Mouse (Mus musculus) lung, embryonic 15.5 days (tissue): ENCODE results near the gene Gm21969. TPM values are rescaled to one million over a fixed set of nuclear protein-coding genes. Genes with fewer than 3 reads are reported as not detected.
A peak's percentile ranks its signal among the peaks of the same experiment; 100 is the strongest.

Experiments
- ATAC-seq: fragments of 200-750 bp; cut with Nextera tagmentation; 2 replicates; pipeline ENCODE4 v1.8.0; 2017; ENCODE audit warnings: moderate number of reproducible peaks, borderline replicate concordance; ENCODE audit not compliant: low FRiP score, low TSS enrichment; ENCODE audit errors: extremely low read depth
- H3K27ac ChIP-seq: fragments of 300-500 bp; sonication (generic); 2 replicates; pipeline ENCODE4 v1.5.1; 2015; ENCODE audit warnings: moderate library complexity, mild to moderate bottlenecking, inconsistent platforms
- H3K27me3 ChIP-seq: fragments of 300-500 bp; sonication (generic); 2 replicates; pipeline ENCODE4 v1.6.1; 2015; ENCODE audit warnings: inconsistent platforms
- H3K36me3 ChIP-seq: fragments of 300-500 bp; sonication (generic); 2 replicates; pipeline ENCODE4 v1.6.1; 2015; ENCODE audit warnings: inconsistent platforms
- H3K4me1 ChIP-seq: fragments of 300-500 bp; sonication (generic); 2 replicates; pipeline ENCODE4 v1.6.1; 2015; ENCODE audit warnings: inconsistent platforms
- H3K4me2 ChIP-seq: fragments of 300-500 bp; sonication (generic); 2 replicates; pipeline ENCODE4 v1.6.1; 2015; ENCODE audit warnings: inconsistent platforms, mild to moderate bottlenecking, moderate library complexity
- H3K4me3 ChIP-seq: fragments of 300-500 bp; sonication (generic); 2 replicates; pipeline ENCODE4 v1.5.1; 2015; ENCODE audit warnings: mild to moderate bottlenecking, inconsistent platforms
- H3K9ac ChIP-seq: fragments of 300-500 bp; sonication (generic); 2 replicates; pipeline ENCODE4 v1.6.1; 2015; ENCODE audit warnings: inconsistent platforms
- H3K9me3 ChIP-seq: fragments of 300-500 bp; sonication (generic); 2 replicates; pipeline ENCODE4 v1.6.1; 2016; ENCODE audit warnings: inconsistent platforms
- WGBS: fragments of 180-500 bp; shearing (Covaris S2); methylation state at CpG from one replicate; pipeline ENCODE4 v1.1.7; 2015; 5-methylcytosine and 5-hydroxymethylcytosine counted together
- polyA plus RNA-seq: library from polyadenylated mRNA; unstranded; fragments of >200 nt; fragmentation: Nextera tagmentation; extraction: Ambion mirVana; gene quantifications from 2 replicates; pipeline ENCODE4 v1.2.1, GENCODE M21; 2015

Gene Gm21969
- polyA plus RNA-seq, 1 experiment from 2014 or later: not detected

- Histone ChIP-seq H3K9me3 (no peaks in the 10 kb centered on the region), H3K4me1 (peaks cover 84% of the 10 kb centered on the region), H3K4me3 (no peak overlapping the region), H3K27me3 (no peaks in the 10 kb centered on the region), H3K4me2 (peak overlapping the region; percentile 52; the same call in 1 of the 2 replicates), H3K9ac (no peak overlapping the region), H3K36me3 (no peaks in the 10 kb centered on the region), H3K27ac (no peak overlapping the region)
- WGBS: 83% methylated on average over 8 of the region's 8 CpGs
- no peak for ATAC-seq
Observed at GRCm38 (mm10) chr4:139578389-139578788, 24.6 kb upstream of the Gm21969 start.

GRCm38 (mm10) chr4:139579003-139579402 lies 24.0 kb upstream of the Gm21969 start:
- 32% methylated on average over 10 of the region's 10 CpGs for WGBS
- Histone ChIP-seq H3K4me3 (no peak overlapping the region), H3K27me3 (no peaks in the 10 kb centered on the region), H3K9ac (no peak overlapping the region), H3K4me2 (peak overlapping the region; percentile 52; the same call in 1 of the 2 replicates), H3K27ac (peak overlapping the region; percentile 95; the same call in 1 of the 2 replicates), H3K36me3 (no peaks in the 10 kb centered on the region), H3K9me3 (no peaks in the 10 kb centered on the region), H3K4me1 (peaks cover 84% of the 10 kb centered on the region)
- no peak for ATAC-seq

- ATAC-seq: no peak
- WGBS: 39% methylated on average over 6 of the region's 6 CpGs
- Histone ChIP-seq H3K4me1 (peaks cover 88% of the 10 kb centered on the region), H3K9me3 (no peaks in the 10 kb centered on the region), H3K4me2 (peak overlapping the region; percentile 52; the same call in 1 of the 2 replicates), H3K9ac (no peak overlapping the region), H3K36me3 (no peaks in the 10 kb centered on the region), H3K27me3 (no peaks in the 10 kb centered on the region), H3K4me3 (no peak overlapping the region), H3K27ac (peak overlapping the region; percentile 95)
Observed at GRCm38 (mm10) chr4:139579466-139579865, 23.5 kb upstream of the Gm21969 start.

GRCm38 (mm10) chr4:139580663-139581336 lies 22.2 kb upstream of the Gm21969 start:
- Histone ChIP-seq H3K4me1 (peaks cover 97% of the 10 kb centered on the region), H3K36me3 (no peaks in the 10 kb centered on the region), H3K27ac (peak overlapping the region; percentile 95), H3K4me2 (peak overlapping the region; percentile 52), H3K9ac (peak overlapping the region; percentile 21), H3K4me3 (peak overlapping the region; percentile 12), H3K9me3 (no peaks in the 10 kb centered on the region), H3K27me3 (no peaks in the 10 kb centered on the region)
- 3% methylated on average over 15 of the region's 15 CpGs for WGBS
- ATAC-seq: peak; percentile 69; the same call in 1 of the 2 replicates

GRCm38 (mm10) chr4:139581427-139582051 lies 21.4 kb upstream of the Gm21969 start:
- Histone ChIP-seq H3K9me3 (no peaks in the 10 kb centered on the region), H3K9ac (peak overlapping the region; percentile 21; the same call in 1 of the 2 replicates), H3K4me2 (peak overlapping the region; percentile 52), H3K36me3 (no peaks in the 10 kb centered on the region), H3K27me3 (no peaks in the 10 kb centered on the region), H3K4me1 (peaks cover 97% of the 10 kb centered on the region), H3K27ac (peak overlapping the region; percentile 95), H3K4me3 (peak overlapping the region; percentile 12)
- 4% methylated on average over 6 of the region's 6 CpGs for WGBS
- peak; percentile 25; the same call in 1 of the 2 replicates for ATAC-seq

GRCm38 (mm10) chr4:139582346-139582745 lies 20.6 kb upstream of the Gm21969 start:
- Histone ChIP-seq H3K27ac (peak overlapping the region; percentile 95), H3K4me2 (no peak overlapping the region), H3K27me3 (no peaks in the 10 kb centered on the region), H3K4me3 (no peak overlapping the region), H3K36me3 (no peaks in the 10 kb centered on the region), H3K4me1 (peaks cover 97% of the 10 kb centered on the region), H3K9ac (no peak overlapping the region), H3K9me3 (no peaks in the 10 kb centered on the region)
- no peak for ATAC-seq
- 70% methylated on average over 6 of the region's 6 CpGs for WGBS

- H3K4me1 ChIP-seq: peaks cover 99% of the 10 kb centered on the region
Observed at GRCm38 (mm10) chr4:139582903-139583302, 20.1 kb upstream of the Gm21969 start.

GRCm38 (mm10) chr4:139583629-139584245 lies 19.2 kb upstream of the Gm21969 start:
- Histone ChIP-seq H3K36me3 (no peaks in the 10 kb centered on the region), H3K9ac (no peak overlapping the region), H3K4me3 (no peak overlapping the region), H3K9me3 (no peaks in the 10 kb centered on the region), H3K27ac (0 out of 2 replicates have a peak overlapping the region, but pooled peaks have one; percentile 14), H3K27me3 (no peaks in the 10 kb centered on the region), H3K4me1 (peaks cover 93% of the 10 kb centered on the region), H3K4me2 (no peak overlapping the region)
- 68% methylated on average over 11 of the region's 11 CpGs for WGBS
- ATAC-seq: no peak

More at GRCm38 (mm10) chr4:139582903-139583302, 20.1 kb upstream of the Gm21969 start:
- Histone ChIP-seq H3K9ac (no peak overlapping the region), H3K4me3 (no peak overlapping the region), H3K27me3 (no peaks in the 10 kb centered on the region), H3K9me3 (no peaks in the 10 kb centered on the region), H3K27ac (peak overlapping the region; percentile 95), H3K36me3 (no peaks in the 10 kb centered on the region), H3K4me2 (no peak overlapping the region)
- no peak for ATAC-seq
- WGBS: 56% methylated on average over 3 of the region's 3 CpGs

GRCm38 (mm10) chr4:139584704-139585103 lies 18.3 kb upstream of the Gm21969 start:
- no peaks in the 10 kb centered on the region for H3K9me3 ChIP-seq
- no peaks in the 10 kb centered on the region for H3K36me3 ChIP-seq
- no peak overlapping the region for H3K4me3 ChIP-seq
- H3K4me2 ChIP-seq: no peak overlapping the region
- H3K9ac ChIP-seq: no peak overlapping the region
- ATAC-seq: no peak
- peaks cover 88% of the 10 kb centered on the region for H3K4me1 ChIP-seq
- peak overlapping the region; percentile 14; the same call in 1 of the 2 replicates for H3K27ac ChIP-seq
- 55% methylated on average over 11 of the region's 11 CpGs for WGBS
- H3K27me3 ChIP-seq: no peaks in the 10 kb centered on the region

GRCm38 (mm10) chr4:139585713-139586112 lies 17.3 kb upstream of the Gm21969 start:
- Histone ChIP-seq H3K4me2 (no peak overlapping the region), H3K9me3 (no peaks in the 10 kb centered on the region), H3K4me3 (no peak overlapping the region), H3K4me1 (peaks cover 85% of the 10 kb centered on the region), H3K27me3 (no peaks in the 10 kb centered on the region), H3K27ac (no peak overlapping the region), H3K9ac (no peak overlapping the region), H3K36me3 (no peaks in the 10 kb centered on the region)
- WGBS: 68% methylated on average over 7 of the region's 7 CpGs
- peak; percentile 28; the same call in 1 of the 2 replicates for ATAC-seq

- no peak overlapping the region for H3K4me3 ChIP-seq
- H3K4me1 ChIP-seq: peaks cover 69% of the 10 kb centered on the region
- H3K36me3 ChIP-seq: no peaks in the 10 kb centered on the region
- no peak overlapping the region for H3K9ac ChIP-seq
- WGBS: 79% methylated on average over 4 of the region's 4 CpGs
- no peak overlapping the region for H3K4me2 ChIP-seq
- H3K9me3 ChIP-seq: no peaks in the 10 kb centered on the region
- H3K27ac ChIP-seq: no peak overlapping the region
- no peaks in the 10 kb centered on the region for H3K27me3 ChIP-seq
- no peak for ATAC-seq
Observed at GRCm38 (mm10) chr4:139587370-139587769, 15.6 kb upstream of the Gm21969 start.

- Histone ChIP-seq H3K4me3 (no peak overlapping the region), H3K36me3 (no peaks in the 10 kb centered on the region), H3K9me3 (no peaks in the 10 kb centered on the region), H3K9ac (no peak overlapping the region), H3K4me2 (no peak overlapping the region), H3K27me3 (no peaks in the 10 kb centered on the region), H3K4me1 (peaks cover 65% of the 10 kb centered on the region), H3K27ac (no peak overlapping the region)
- 53% methylated on average over 4 of the region's 4 CpGs for WGBS
- no peak for ATAC-seq
Observed at GRCm38 (mm10) chr4:139587773-139588172, 15.2 kb upstream of the Gm21969 start.
